Mouse (Mus musculus): ENCODE data around the gene Maml1. TPM values are rescaled to one million over a fixed set of nuclear protein-coding genes. Genes with fewer than 3 reads are reported as not detected.
A peak's percentile ranks its signal among the peaks of the same experiment; 100 is the strongest.

Gene Maml1
- total and polyA plus RNA-seq, 2 experiments from 2014 or later: 1.6 to 10.8 TPM

DNA sequence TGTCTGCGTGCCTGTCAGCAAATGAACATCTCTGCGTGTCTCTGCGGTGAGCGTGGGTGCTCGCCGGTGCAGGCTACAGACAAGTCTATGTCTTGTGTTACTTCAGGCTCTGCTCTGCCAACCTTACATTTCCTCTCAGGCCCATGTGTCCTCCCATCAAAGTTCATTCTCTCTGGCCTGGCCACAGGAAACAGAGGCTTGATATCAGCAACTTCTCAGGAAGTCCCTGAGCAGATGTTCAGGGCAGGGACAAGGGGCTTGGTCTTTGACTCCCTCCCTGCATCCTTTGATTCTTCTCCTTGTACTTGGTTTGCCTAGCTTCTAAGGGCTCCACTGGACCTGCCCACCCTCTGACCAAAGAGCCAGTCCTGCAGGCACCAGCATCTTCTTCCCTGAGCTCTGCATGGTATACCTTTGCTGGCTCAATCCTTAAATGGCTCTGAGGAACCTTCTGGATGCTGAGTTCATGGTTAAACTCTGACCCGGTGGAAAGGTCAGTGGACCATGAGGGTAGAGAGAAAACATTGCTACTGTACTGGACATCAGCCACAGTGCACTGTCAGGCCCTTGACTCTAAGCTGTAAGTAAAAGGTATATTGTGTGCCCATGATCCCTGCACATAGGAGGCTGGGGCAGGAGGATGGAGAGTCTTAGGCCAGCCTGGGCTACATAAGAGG is 51.7 kb downstream of the Maml1 start:
- 87% methylated on average over 7 of the region's 7 CpGs for WGBS
- H3K4me3 ChIP-seq (ENCODE audit: low read depth, low read length): no peak overlapping the region
- DNase-seq: no peak

DNA sequence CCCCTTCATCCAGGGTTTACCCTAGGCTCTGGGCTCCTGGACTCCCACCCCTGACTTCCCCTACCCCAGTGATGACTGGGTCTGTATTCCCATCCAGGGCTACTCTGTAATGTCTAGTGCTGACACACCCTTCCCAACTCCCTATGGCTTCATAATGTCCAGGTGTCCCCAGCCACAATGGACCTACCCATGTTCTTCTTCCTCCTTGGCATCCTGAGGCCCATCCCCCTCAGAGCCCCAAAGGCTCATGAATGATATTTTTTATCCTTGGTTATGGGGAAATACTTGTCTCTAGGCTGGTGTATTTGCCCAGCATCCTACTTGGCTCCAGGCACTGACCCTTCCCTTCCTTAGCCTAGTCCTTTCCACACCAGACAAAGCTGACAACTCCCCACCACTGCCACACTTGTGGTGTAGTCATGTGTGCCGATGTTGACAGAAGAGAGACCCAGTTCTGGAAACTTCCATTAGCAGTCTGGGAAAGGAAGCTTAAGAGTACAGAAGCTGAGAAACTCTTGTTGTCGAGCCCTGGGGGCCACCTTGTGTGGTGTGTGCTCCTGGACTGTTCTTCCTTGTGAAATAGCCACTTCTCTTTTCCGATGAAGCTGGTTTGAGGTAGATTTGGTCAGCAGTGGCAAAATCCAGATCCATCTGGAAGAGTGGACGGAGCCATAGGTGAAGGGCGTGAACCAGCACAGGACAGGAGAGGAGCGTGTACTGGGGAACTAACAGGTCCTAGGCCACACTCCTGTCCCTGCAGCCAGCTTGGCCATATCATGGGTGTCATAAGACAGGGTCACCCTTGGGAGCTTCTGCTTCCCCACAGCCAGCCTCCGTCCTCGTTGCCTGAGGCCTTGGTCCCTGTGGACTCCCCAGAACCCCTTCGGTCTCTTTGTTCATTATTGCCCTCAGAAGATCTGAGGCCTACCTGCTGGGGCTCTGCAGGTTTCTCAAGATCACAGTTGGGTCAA is 53.0 kb downstream of the Maml1 start:
- no peak overlapping the region for H3K4me2 ChIP-seq (ENCODE audit: low read depth)
- no peak for TF ChIP-seq CTCF (IDR thresholded peaks at IDR 0.05; ENCODE audit: low read depth)
- no peak for DNase-seq

More for the DNA sequence above, 51.7 kb downstream of the Maml1 start:
- TF ChIP-seq CTCF (IDR thresholded peaks at IDR 0.05; ENCODE audit: low read depth): no peak
- Histone ChIP-seq H3K27me3 (ENCODE audit: insufficient read depth, low read length) (0 out of 2 replicates have a peak, but pooled peaks cover 4% of the 10 kb centered on the region), H3K4me1 (ENCODE audit: insufficient read depth) (peaks cover 9% of the 10 kb centered on the region), H3K4me2 (ENCODE audit: low read depth) (no peak overlapping the region), H3K9me3 (ENCODE audit: low read length) (no peaks in the 10 kb centered on the region), H3K27ac (ENCODE audit: low read depth, low read length) (no peak overlapping the region), H3K36me3 (ENCODE audit: insufficient read depth) (0 out of 2 replicates have a peak, but pooled peaks cover under 1% of the 10 kb centered on the region), H3K9ac (no peak overlapping the region)
- no peak for ATAC-seq

DNA sequence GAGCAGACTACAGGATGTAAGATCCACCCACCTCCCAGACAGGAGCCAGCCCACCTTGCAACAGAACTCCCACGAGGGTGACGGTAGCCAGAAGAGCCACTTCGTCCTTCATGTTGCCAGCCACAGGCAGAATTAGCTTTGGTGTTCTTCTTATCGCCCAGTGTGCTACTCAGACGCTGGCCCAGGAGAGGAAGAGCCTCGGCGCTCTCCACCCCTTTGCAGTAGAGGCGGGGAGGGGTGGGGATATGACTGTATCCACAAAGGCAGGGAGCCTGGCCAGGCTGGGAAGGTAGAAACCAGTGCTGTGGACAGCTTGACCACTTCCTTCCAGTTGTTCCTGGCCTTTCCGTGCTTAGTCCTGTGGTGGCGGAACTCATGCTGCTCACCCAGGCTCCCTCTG is 53.8 kb downstream of the Maml1 start, which contains the start of gene Ltc4s:
TSS of gene Ltc4s (minus strand) at position 293 of the 400 bp plus-strand sequence.
- Histone ChIP-seq H3K9ac (no peak within 1 kb of the TSS), H3K27ac (ENCODE audit: low read depth, low read length) (no peak within 1 kb of the TSS), H3K4me1 (ENCODE audit: insufficient read depth) (peaks cover 9% of the 10 kb centered on the region), H3K27me3 (ENCODE audit: insufficient read depth, low read length) (0 out of 2 replicates have a peak, but pooled peaks cover 5% of the 10 kb centered on the region), H3K4me3 (ENCODE audit: low read depth, low read length) (no peak within 1 kb of the TSS), H3K9me3 (ENCODE audit: low read length) (no peaks in the 10 kb centered on the region), H3K4me2 (ENCODE audit: low read depth) (peak within 1 kb of the TSS; percentile 99; the same call in 1 of the 2 replicates), H3K36me3 (ENCODE audit: insufficient read depth) (peaks cover 21% of the 10 kb centered on the region)
- DNase-seq: no peak
- TF ChIP-seq CTCF (IDR thresholded peaks at IDR 0.05; ENCODE audit: low read depth): no peak
- WGBS: 60% methylated on average over 10 of the region's 10 CpGs
- no peak for ATAC-seq

More for the DNA sequence above, 53.0 kb downstream of the Maml1 start:
- no peak for ATAC-seq
- Histone ChIP-seq H3K4me3 (ENCODE audit: low read depth, low read length) (no peak overlapping the region), H3K9ac (no peak overlapping the region), H3K36me3 (ENCODE audit: insufficient read depth) (peaks cover 13% of the 10 kb centered on the region), H3K27ac (ENCODE audit: low read depth, low read length) (no peak overlapping the region), H3K4me1 (ENCODE audit: insufficient read depth) (peaks cover 9% of the 10 kb centered on the region), H3K9me3 (ENCODE audit: low read length) (no peaks in the 10 kb centered on the region), H3K27me3 (ENCODE audit: insufficient read depth, low read length) (0 out of 2 replicates have a peak, but pooled peaks cover 5% of the 10 kb centered on the region)
- 96% methylated on average over 9 of the region's 9 CpGs for WGBS

DNA sequence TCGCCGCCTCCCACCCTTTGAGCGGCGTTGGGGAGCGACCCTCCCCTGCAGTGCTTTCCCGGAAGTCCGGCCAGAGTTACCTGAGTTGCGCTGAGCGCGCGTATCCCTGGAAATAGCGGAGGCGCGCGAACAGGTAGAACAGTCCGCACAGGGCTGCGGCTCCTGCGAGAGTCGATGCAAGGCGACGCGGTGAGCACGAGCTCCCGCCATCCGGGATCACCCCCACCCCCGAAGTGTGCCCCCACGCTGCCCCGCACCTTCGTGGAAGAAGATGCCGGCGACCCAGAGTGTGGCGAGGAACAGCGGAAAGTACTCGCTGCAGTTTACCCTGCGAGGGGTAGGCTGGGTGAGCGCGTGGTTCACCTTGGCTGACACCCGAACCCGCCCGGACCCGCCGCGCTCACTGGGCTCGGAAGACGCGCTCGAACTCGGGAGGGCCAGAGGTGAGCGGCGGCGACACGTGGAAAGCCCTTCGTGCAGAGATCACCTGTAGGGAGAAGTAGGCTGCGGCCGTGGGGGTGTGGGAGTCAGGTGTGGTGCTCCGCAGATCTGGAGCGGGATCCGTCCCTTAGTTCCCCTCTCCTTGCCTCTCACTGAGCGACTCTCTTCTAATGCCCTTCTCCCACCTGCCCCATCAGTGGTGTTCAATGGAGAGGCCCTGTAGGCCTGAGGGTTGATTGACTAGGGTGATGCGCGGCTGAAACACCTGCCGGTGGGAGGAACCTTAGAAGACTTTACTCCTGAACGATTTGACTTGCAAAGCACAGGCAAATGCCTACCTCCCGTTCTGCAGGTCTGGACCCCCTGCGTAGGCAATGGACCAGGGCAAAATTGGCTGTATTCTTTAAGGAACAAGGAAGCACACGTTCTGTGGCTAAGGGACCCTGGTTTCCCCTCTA is 54.9 kb downstream of the Maml1 start:
- peaks cover 32% of the 10 kb centered on the region for H3K36me3 ChIP-seq (ENCODE audit: insufficient read depth)
- no peak overlapping the region for H3K27ac ChIP-seq (ENCODE audit: low read depth, low read length)
- peak overlapping the region; percentile 51 for H3K9ac ChIP-seq
- DNase-seq: no peak
- H3K4me3 ChIP-seq (ENCODE audit: low read depth, low read length): peak overlapping the region; percentile 59
- TF ChIP-seq CTCF (IDR thresholded peaks at IDR 0.05; ENCODE audit: low read depth): no peak
- ATAC-seq: peak; percentile 25; the same call in 1 of the 2 replicates
- no peaks in the 10 kb centered on the region for H3K9me3 ChIP-seq (ENCODE audit: low read length)
- peaks cover 9% of the 10 kb centered on the region for H3K4me1 ChIP-seq (ENCODE audit: insufficient read depth)
- WGBS: 3% methylated on average over 66 of the region's 66 CpGs
- 0 out of 2 replicates have a peak, but pooled peaks cover 5% of the 10 kb centered on the region for H3K27me3 ChIP-seq (ENCODE audit: insufficient read depth, low read length)
- peak overlapping the region; percentile 99 for H3K4me2 ChIP-seq (ENCODE audit: low read depth)

DNA sequence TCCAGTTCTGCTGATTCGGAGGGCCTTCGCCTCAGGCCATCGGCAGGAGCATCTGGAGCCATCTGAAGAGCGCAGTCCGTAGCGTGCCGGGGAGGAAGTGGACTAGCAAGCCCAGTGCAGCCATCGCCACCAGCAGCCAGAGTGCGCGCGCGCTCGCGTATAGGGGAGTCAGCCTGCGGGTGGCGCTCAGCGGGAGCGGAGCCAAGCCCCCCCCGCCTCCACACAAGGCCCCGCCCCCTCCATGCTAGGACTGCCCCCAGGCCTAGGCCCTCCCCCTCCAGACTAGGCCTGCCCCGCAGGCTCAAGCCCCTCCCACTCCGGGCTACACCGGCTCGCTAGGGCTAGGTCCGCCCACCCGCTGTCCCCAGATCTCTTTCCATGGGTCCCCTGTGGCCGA is 55.6 kb downstream of the Maml1 start:
- peak; percentile 81 for ATAC-seq
- under 1% methylated on average over 25 of the region's 27 CpGs for WGBS
- H3K27ac ChIP-seq (ENCODE audit: low read depth, low read length): no peak overlapping the region

DNA sequence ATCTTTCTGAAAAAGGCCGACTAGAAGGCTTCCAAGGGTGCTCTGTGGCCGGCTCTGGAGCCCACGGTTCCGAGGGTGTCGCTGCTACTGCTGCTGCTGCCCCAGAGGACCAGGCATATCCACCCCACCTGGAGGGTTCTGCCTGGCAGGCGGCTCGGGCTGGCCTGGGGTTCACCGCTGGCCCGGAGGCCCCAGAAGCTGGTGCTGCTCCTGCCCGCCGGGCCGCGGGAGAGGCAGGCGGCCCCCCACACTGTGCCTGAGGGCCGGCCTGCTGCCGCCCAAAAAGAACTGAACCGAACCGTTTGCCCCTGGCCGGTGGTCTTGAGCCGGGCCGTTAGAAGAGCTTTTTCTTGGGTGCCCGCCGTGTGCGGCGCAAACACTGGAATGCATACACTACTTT is 57.5 kb downstream of the Maml1 start:
- Histone ChIP-seq H3K27me3 (ENCODE audit: insufficient read depth, low read length) (0 out of 2 replicates have a peak, but pooled peaks cover 5% of the 10 kb centered on the region), H3K4me3 (ENCODE audit: low read depth, low read length) (no peak overlapping the region), H3K27ac (ENCODE audit: low read depth, low read length) (no peak overlapping the region), H3K9ac (no peak overlapping the region), H3K4me2 (ENCODE audit: low read depth) (no peak overlapping the region), H3K4me1 (ENCODE audit: insufficient read depth) (peaks cover 11% of the 10 kb centered on the region), H3K36me3 (ENCODE audit: insufficient read depth) (peaks cover 46% of the 10 kb centered on the region), H3K9me3 (ENCODE audit: low read length) (no peaks in the 10 kb centered on the region)
- DNase-seq: no peak
- no peak for ATAC-seq
- TF ChIP-seq CTCF (IDR thresholded peaks at IDR 0.05; ENCODE audit: low read depth): no peak
- 96% methylated on average over 25 of the region's 25 CpGs for WGBS

More for the DNA sequence above, 55.6 kb downstream of the Maml1 start:
- DNase-seq: peak; percentile 91
- no peaks in the 10 kb centered on the region for H3K9me3 ChIP-seq (ENCODE audit: low read length)
- H3K27me3 ChIP-seq (ENCODE audit: insufficient read depth, low read length): 0 out of 2 replicates have a peak, but pooled peaks cover 5% of the 10 kb centered on the region
- TF ChIP-seq CTCF (IDR thresholded peaks at IDR 0.05; ENCODE audit: low read depth): peak; percentile 65
- peak overlapping the region; percentile 51 for H3K9ac ChIP-seq
- H3K4me2 ChIP-seq (ENCODE audit: low read depth): peak overlapping the region; percentile 99
- peaks cover 9% of the 10 kb centered on the region for H3K4me1 ChIP-seq (ENCODE audit: insufficient read depth)
- H3K4me3 ChIP-seq (ENCODE audit: low read depth, low read length): peak overlapping the region; percentile 59
- peaks cover 39% of the 10 kb centered on the region for H3K36me3 ChIP-seq (ENCODE audit: insufficient read depth)

Data from forebrain, postnatal 0 days (tissue).